Mouse (Mus musculus): ENCODE data around the gene Ptrh2.
"Not testable (repeated sequence)": the region's sequence is repeated elsewhere in the genome, so short reads cannot be mapped to it uniquely, and the experiment has no call there.

The Ptrh2 gene

DNA sequence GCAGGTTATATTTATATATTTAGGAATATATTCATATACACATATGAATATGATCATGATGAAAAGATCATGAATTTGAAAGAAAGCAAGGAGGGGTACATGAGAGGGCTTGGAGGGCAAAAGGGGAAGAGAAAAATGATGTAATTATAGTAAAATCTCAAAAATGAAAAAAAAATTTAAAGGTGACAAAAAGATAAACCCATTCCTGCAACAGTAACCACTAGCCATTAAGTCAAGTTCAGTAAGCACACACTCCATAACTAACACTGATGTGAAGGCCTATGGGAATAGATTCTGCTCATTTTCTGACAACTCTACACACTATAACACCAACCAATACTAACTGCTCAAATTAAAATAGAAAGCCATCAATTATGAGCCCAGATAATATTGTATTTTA is 41.8 kb downstream of the Ptrh2 start:
- DNase-seq (ENCODE audit: low read depth in 1 of 2, low spot score in 2 of 2), result no peak

DNA sequence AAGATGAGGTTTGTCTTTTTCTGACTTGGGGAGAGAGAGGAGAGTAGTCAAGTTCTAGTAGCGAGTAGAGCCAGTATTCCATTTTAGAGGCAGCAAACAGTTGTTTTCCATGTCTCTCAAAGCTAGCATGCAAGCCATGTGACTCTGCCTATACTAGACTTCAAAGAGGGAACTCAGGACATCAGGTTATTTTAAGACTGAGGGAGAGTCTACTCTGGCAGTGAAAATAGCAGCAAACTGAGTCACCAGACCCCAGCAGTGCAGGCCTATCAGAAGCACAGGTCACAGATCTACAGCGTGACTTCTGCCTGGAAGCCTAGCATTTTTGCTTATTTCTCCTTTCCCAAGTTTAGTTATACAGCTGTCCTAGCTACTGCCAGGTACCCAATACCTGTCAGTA is 47.7 kb downstream of the Ptrh2 start:
- no peak for DNase-seq (ENCODE audit: low read depth in 1 of 2, low spot score in 2 of 2)

DNA sequence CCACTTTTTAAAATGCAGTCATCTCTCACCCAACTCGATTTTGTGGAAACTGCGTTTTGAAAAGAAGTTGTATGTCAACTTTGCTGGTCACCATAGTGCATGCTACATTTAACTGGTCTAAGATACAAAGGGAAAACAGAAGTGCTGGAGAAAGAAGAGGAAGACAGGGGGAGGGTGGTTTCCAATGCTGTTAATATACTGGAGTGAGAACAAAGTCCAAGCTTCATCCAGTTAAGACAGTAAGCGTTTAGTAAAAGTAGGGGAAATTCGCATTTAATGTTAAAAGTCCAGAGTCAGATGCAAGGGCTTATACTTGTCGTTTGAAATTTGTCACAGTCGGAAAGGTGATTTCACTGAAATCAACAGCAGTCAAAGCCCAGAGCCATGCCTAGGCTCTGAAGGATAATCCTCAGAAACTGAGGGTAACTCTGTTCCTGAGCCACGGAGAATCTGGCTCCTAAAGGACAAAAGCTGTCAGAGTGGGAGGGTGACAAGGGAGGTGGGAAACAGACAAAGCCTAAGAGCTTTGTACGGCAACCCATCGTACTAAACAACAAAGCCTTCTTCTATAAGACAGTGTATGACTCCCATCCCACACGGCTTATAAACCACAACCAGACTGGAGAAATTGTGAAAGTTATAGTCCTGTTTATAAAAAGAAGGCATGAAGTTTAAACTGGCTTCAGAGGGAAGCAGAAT is 50.6 kb downstream of the Ptrh2 start:
- no peak for DNase-seq (ENCODE audit: low read depth in 1 of 2, low spot score in 2 of 2)

- DNase-seq (ENCODE audit: low read depth in 1 of 2, low spot score in 2 of 2), result no peak
Observed at GRCm38 (mm10) chr11:86734993-86735392, 51.2 kb downstream of the Ptrh2 start.

- DNase-seq (ENCODE audit: low read depth in 1 of 2, low spot score in 2 of 2), result no peak
Observed at GRCm38 (mm10) chr11:86737301-86738000, 53.7 kb downstream of the Ptrh2 start.

DNA sequence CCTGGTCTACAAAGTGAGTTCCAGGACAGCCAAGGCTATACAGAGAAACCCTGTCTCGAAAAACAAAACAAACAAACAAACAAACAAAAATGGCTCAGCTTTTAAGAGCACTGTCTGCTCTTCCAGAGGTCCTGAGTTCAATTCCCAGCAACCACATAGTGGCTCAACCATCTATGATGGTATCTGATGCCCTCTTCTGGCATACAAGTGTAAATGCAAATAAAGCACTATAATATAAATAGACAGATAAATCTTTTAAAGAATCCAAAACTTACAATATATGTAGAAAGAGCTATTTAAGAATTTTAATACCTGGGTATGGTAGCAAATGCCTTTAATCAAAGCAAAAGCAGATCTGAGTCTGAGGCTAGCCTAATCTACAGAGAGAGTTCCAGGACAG is 54.5 kb downstream of the Ptrh2 start:
- not testable (repeated sequence) for DNase-seq (ENCODE audit: low read depth in 1 of 2, low spot score in 2 of 2)

- DNase-seq (ENCODE audit: low read depth in 1 of 2, low spot score in 2 of 2), result no peak
Observed at GRCm38 (mm10) chr11:86738956-86739355, 55.2 kb downstream of the Ptrh2 start.

DNA sequence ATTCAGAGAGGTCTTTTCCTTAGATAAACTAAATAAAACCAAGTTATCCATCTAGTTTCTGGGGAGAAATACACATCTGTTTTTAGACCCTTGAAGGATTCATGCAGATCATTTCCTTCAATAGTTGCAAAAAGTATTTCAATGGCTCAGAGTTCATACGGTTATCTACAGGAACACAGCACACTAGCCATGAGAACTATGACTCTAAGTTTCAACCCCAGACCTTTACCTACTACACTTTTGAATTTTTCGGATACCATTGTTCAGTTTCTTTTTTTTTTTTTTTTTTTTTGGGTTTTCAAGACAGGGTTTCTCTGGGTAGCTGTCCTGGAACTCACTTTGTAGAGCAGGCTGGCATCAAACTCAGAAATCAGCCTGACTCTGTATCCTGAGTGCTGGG is 55.7 kb downstream of the Ptrh2 start:
- DNase-seq (ENCODE audit: low read depth in 1 of 2, low spot score in 2 of 2), result no peak

DNA sequence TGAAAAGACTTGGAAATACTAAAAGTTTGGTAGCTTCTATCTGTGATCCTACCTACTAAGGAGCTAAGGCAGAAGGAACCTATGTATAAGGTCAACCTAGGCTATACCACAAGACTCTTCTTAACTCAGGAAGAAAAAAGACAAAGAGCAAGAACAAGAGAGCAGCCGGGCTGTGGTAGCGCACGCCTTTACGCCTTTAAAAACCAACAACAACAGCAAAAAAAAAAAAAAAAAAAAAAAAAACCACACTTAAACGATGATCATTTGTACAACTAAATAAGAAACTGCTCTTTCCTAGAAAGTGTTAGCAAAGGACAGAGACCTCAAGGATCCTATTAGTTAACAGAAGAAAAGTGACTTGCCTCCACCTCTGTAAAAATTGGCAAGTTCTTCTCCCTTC is 57.7 kb downstream of the Ptrh2 start:
- DNase-seq (ENCODE audit: low read depth in 1 of 2, low spot score in 2 of 2), result no peak

Measured in monocyte, adult 2 months (primary cell).